Mouse (Mus musculus): ENCODE measurements at regions not wholly inside any gene's neighbourhood (a gene's known extent, or its start where the extent isn't known, plus 50 kb on each side); places are given as distances from the start of the nearest gene placed in this dataset.

GRCm38 (mm10) chr4:127452081-127452480, 94.1 kb upstream of the Gjb5 start:
- intact Hi-C loops (cut with DNase I) = no loop called here
- DNase-seq (ENCODE audit: extremely low spot score in 1 of 2, low spot score in 2 of 2) = no peak

GRCm38 (mm10) chr4:127445300-127445699, 87.3 kb upstream of the Gjb5 start:
- no peak for DNase-seq (ENCODE audit: extremely low spot score in 1 of 2, low spot score in 2 of 2)
- intact Hi-C loops (cut with DNase I) = no loop called here

GRCm38 (mm10) chr4:127444056-127444455, 86.1 kb upstream of the Gjb5 start:
- intact Hi-C loops (cut with DNase I) = no loop called here
- DNase-seq (ENCODE audit: extremely low spot score in 1 of 2, low spot score in 2 of 2) = no peak

GRCm38 (mm10) chr4:127442001-127442400, 84.0 kb upstream of the Gjb5 start:
- intact Hi-C loops (cut with DNase I) = no loop called here

GRCm38 (mm10) chr4:127440602-127441001, 82.6 kb upstream of the Gjb5 start:
- intact Hi-C loops (cut with DNase I) = no loop called here
- DNase-seq (ENCODE audit: extremely low spot score in 1 of 2, low spot score in 2 of 2) = no peak

More at GRCm38 (mm10) chr4:127442001-127442400, 84.0 kb upstream of the Gjb5 start:
- DNase-seq (ENCODE audit: extremely low spot score in 1 of 2, low spot score in 2 of 2) = no peak

- peak; percentile 39 to 71 for DNase-seq (ENCODE audit: extremely low spot score in 1 of 2, low spot score in 2 of 2)
- intact Hi-C loops (cut with DNase I) = no loop called here
These were observed 77.1 kb upstream of the Gjb5 start for GRCm38 (mm10) chr4:127435076-127435475.

GRCm38 (mm10) chr4:127430237-127430636, 72.3 kb upstream of the Gjb5 start:
- no peak for DNase-seq (ENCODE audit: extremely low spot score in 1 of 2, low spot score in 2 of 2)
- intact Hi-C loops (cut with DNase I) = no loop called here

GRCm38 (mm10) chr4:127429748-127430147, 71.8 kb upstream of the Gjb5 start:
- intact Hi-C loops (cut with DNase I) = no loop called here

GRCm38 (mm10) chr4:127423855-127424254, 65.9 kb upstream of the Gjb5 start:
- no peak for DNase-seq (ENCODE audit: extremely low spot score in 1 of 2, low spot score in 2 of 2)
- intact Hi-C loops (cut with DNase I) = no loop called here

More at GRCm38 (mm10) chr4:127429748-127430147, 71.8 kb upstream of the Gjb5 start:
- no peak for DNase-seq (ENCODE audit: extremely low spot score in 1 of 2, low spot score in 2 of 2)

GRCm38 (mm10) chr4:127421927-127422450, 64.0 kb upstream of the Gjb5 start:
- intact Hi-C loops (cut with DNase I) = no loop called here
- no peak for DNase-seq (ENCODE audit: extremely low spot score in 1 of 2, low spot score in 2 of 2)

GRCm38 (mm10) chr4:127421129-127421528, 63.1 kb upstream of the Gjb5 start:
- intact Hi-C loops (cut with DNase I) = no loop called here

GRCm38 (mm10) chr4:127419786-127420120, 61.8 kb upstream of the Gjb5 start:
- DNase-seq (ENCODE audit: extremely low spot score in 1 of 2, low spot score in 2 of 2) = no peak
- intact Hi-C loops (cut with DNase I) = no loop called here

More at GRCm38 (mm10) chr4:127421129-127421528, 63.1 kb upstream of the Gjb5 start:
- no peak for DNase-seq (ENCODE audit: extremely low spot score in 1 of 2, low spot score in 2 of 2)

GRCm38 (mm10) chr4:127419062-127419785, 61.2 kb upstream of the Gjb5 start:
- DNase-seq (ENCODE audit: extremely low spot score in 1 of 2, low spot score in 2 of 2) = peak in 1 of 2 experiments; percentile 66
- intact Hi-C loops (cut with DNase I) = no loop called here

GRCm38 (mm10) chr4:127416906-127417305, 58.9 kb upstream of the Gjb5 start:
- intact Hi-C loops (cut with DNase I) = no loop called here
- DNase-seq (ENCODE audit: extremely low spot score in 1 of 2, low spot score in 2 of 2) = peak in 1 of 2 experiments; percentile 27

- no peak for DNase-seq (ENCODE audit: extremely low spot score in 1 of 2, low spot score in 2 of 2)
- intact Hi-C loops (cut with DNase I) = no loop called here
These were observed 56.3 kb upstream of the Gjb5 start for GRCm38 (mm10) chr4:127413997-127414964.
